Mouse (Mus musculus) forebrain, embryonic 14.5 days (tissue): ENCODE data around the gene Fbxl20. TPM values are rescaled to one million over a fixed set of nuclear protein-coding genes. Genes with fewer than 3 reads are reported as not detected.
A peak's percentile ranks its signal among the peaks of the same experiment; 100 is the strongest.

Experiments
- ATAC-seq: fragments of 200-750 bp; cut with Nextera tagmentation; 2 replicates; pipeline ENCODE4 v1.8.0; 2017; ENCODE audit warnings: mild to moderate bottlenecking, moderate library complexity
- DNase-seq: peaks from one replicate; pipeline ENCODE4 v3.0.0-alpha.2; 2015; ENCODE audit warnings: low spot score
- H3K27ac ChIP-seq: fragments of 300-500 bp; sonication (generic); 2 replicates; pipeline ENCODE4 v1.5.1; 2014; ENCODE audit warnings: low read depth, mild to moderate bottlenecking, control low read depth, low read length, moderate library complexity
- H3K27me3 ChIP-seq: fragments of 300-500 bp; sonication (generic); replicated peaks from 2 replicates; pipeline ENCODE4 v1.6.1; 2014; ENCODE audit warnings: low read length, control low read depth, mixed read lengths; ENCODE audit not compliant: control insufficient read depth, insufficient read depth
- H3K36me3 ChIP-seq: fragments of 300-500 bp; sonication (generic); 2 replicates; pipeline ENCODE4 v1.6.1; 2014; ENCODE audit warnings: low read length, control low read depth; ENCODE audit not compliant: control insufficient read depth, insufficient read depth
- H3K4me1 ChIP-seq: fragments of 300-500 bp; sonication (generic); 2 replicates; pipeline ENCODE4 v1.6.1; 2014; ENCODE audit warnings: antibody characterized with exemption, low read length, control low read depth; ENCODE audit not compliant: control insufficient read depth, insufficient read depth
- H3K4me2 ChIP-seq: fragments of 300-500 bp; sonication (generic); 2 replicates; pipeline ENCODE4 v1.6.1; 2014; ENCODE audit warnings: mild to moderate bottlenecking, control low read depth, low read length
- H3K4me3 ChIP-seq: fragments of 300-500 bp; sonication (generic); 2 replicates; pipeline ENCODE4 v1.5.1; 2014; ENCODE audit warnings: low read depth, low read length, control low read depth
- H3K9ac ChIP-seq: fragments of 300-500 bp; sonication (generic); 2 replicates; pipeline ENCODE4 v1.6.1; 2014; ENCODE audit warnings: mild to moderate bottlenecking, low read length, control low read depth, moderate library complexity
- H3K9me3 ChIP-seq: fragments of 300-500 bp; sonication (generic); replicated peaks from 2 replicates; pipeline ENCODE4 v1.6.1; 2016; ENCODE audit warnings: low read length, control low read depth, mixed read lengths; ENCODE audit not compliant: control insufficient read depth
- WGBS: fragments of 180-500 bp; shearing (Covaris S2); extraction: QIAGEN DNeasy Blood & Tissue Kit; methylation state at CpG from one replicate; pipeline ENCODE4 v1.1.7; 2014; 5-methylcytosine and 5-hydroxymethylcytosine counted together
- polyA plus RNA-seq: library from polyadenylated mRNA; unstranded; fragments of >200 nt; fragmentation: Nextera tagmentation; extraction: Ambion mirVana; gene quantifications from 2 replicates; pipeline ENCODE4 v1.2.1, GENCODE M21; 2014

The Fbxl20 gene
- polyA plus RNA-seq, 1 experiment from 2014 or later = 23.0 TPM

- no peak for ATAC-seq
- peaks cover 56% of the 10 kb centered on the region for H3K36me3 ChIP-seq
- H3K27me3 ChIP-seq = no peaks in the 10 kb centered on the region
- no peak overlapping the region for H3K4me3 ChIP-seq
- no peaks in the 10 kb centered on the region for H3K9me3 ChIP-seq
- no peak for DNase-seq
- 69% methylated on average over 4 of the region's 4 CpGs for WGBS
- H3K27ac ChIP-seq = no peak overlapping the region
- H3K9ac ChIP-seq = no peak overlapping the region
- H3K4me2 ChIP-seq = no peak overlapping the region
- H3K4me1 ChIP-seq = no peaks in the 10 kb centered on the region
Observed at GRCm38 (mm10) chr11:98113504-98113903, 36.7 kb downstream of the Fbxl20 start.

DNA sequence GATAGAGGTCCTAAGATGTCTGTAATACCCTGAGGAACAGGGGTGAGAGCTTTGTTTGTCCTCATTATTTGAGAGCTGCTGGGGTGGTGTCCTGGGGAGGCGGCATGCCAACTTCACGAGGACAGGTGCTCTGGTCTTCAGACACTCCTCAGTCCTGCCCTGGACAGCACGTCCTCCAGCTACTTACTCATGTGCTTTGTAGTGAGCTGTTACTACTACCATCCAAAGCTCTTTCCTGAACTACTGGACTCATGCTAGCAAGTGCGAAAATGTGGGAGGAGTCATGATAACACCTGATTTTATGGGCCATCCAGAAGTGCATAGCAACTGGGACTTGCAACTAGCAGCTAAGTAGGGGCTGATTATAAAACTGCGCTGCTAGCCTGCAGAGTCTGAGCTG lies 40.5 kb downstream of the Fbxl20 start:
- no peak overlapping the region for H3K4me2 ChIP-seq
- peaks cover 73% of the 10 kb centered on the region for H3K36me3 ChIP-seq
- no peaks in the 10 kb centered on the region for H3K9me3 ChIP-seq
- ATAC-seq (no peak), DNase-seq (no peak)
- H3K4me1 ChIP-seq = no peaks in the 10 kb centered on the region
- H3K9ac ChIP-seq = no peak overlapping the region
- no peak overlapping the region for H3K27ac ChIP-seq
- H3K27me3 ChIP-seq = no peaks in the 10 kb centered on the region
- no peak overlapping the region for H3K4me3 ChIP-seq
- WGBS = 89% methylated on average over 5 of the region's 5 CpGs

DNA sequence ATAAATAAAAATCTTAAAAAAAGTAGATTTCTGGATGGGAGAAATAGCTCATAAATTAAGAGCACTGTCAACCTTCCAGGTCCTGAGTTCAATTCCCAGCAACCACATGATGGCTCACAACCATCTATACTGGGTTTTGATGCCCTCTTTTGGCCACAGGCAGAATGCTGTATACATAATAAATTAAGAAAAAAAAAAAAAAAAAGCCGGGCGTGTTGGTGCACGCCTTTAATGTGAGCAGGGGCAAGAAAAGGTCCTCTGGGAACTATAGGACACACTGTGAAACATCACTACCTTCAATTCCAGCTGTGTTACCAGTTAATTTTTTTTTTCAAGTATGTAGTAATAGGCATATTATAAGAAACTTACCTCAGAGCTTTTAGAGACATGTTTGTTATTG lies 48.9 kb downstream of the Fbxl20 start:
- H3K27ac ChIP-seq = no peak overlapping the region
- DNase-seq (no peak), ATAC-seq (no peak)
- H3K9ac ChIP-seq = no peak overlapping the region
- H3K4me3 ChIP-seq = no peak overlapping the region
- no peak overlapping the region for H3K4me2 ChIP-seq
- H3K36me3 ChIP-seq = peaks cover 75% of the 10 kb centered on the region
- 89% methylated on average over 3 of the region's 3 CpGs for WGBS
- H3K27me3 ChIP-seq = no peaks in the 10 kb centered on the region
- no peaks in the 10 kb centered on the region for H3K4me1 ChIP-seq
- no peaks in the 10 kb centered on the region for H3K9me3 ChIP-seq

DNA sequence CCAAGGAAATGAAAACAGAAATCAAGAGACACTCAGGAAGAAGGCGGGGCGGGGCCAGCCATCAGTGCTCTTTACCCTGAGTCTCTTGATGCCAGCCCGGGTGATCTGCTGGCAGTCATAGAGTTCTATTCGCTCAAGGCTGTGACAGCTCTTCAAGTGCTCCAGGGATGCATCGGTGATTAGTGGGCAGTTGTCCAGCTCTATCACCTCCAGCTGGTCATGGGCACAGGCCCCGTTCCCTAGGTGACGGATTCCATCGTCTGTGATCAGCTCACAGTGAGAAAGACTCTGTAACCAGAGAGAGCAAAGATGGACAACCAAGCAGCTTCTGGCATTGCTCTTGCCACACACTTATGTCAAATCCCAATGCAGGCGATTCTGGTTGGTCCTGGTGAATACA lies 59.6 kb downstream of the Fbxl20 start:
- Histone ChIP-seq H3K9me3 (no peaks in the 10 kb centered on the region), H3K27me3 (no peaks in the 10 kb centered on the region), H3K4me2 (no peak overlapping the region), H3K27ac (no peak overlapping the region), H3K9ac (no peak overlapping the region), H3K4me3 (no peak overlapping the region), H3K4me1 (no peaks in the 10 kb centered on the region), H3K36me3 (peaks cover 71% of the 10 kb centered on the region)
- 90% methylated on average over 9 of the region's 9 CpGs for WGBS
- ATAC-seq = no peak
- DNase-seq = no peak

DNA sequence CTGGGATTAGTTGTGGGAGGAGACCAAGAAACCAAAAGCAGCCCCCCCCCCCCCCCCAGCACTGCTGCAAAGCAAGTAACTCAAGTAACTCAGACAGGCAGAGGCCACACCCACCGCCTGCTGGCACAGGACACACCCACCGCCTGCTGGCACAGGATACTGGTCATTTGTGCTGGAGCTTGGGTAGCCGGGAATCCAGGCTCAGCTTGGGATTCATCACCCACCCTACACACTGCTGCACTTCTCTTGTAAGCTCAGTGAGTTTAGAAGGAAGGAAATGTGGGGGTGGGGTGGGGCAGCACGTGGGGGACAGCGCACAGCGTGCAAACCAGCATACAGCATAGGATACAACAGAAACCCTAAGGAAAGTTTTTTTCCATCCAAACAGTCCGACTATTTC lies 62.0 kb downstream of the Fbxl20 start:
- H3K36me3 ChIP-seq = peaks cover 62% of the 10 kb centered on the region
- H3K9ac ChIP-seq = no peak overlapping the region
- no peaks in the 10 kb centered on the region for H3K27me3 ChIP-seq
- no peak overlapping the region for H3K4me2 ChIP-seq
- H3K4me1 ChIP-seq = no peaks in the 10 kb centered on the region
- DNase-seq (peak; percentile 41), ATAC-seq (no peak)
- WGBS = 47% methylated on average over 7 of the region's 7 CpGs
- no peak overlapping the region for H3K27ac ChIP-seq
- H3K9me3 ChIP-seq = no peaks in the 10 kb centered on the region
- no peak overlapping the region for H3K4me3 ChIP-seq

GRCm38 (mm10) chr11:98086574-98086973 lies 63.6 kb downstream of the Fbxl20 start:
- no peaks in the 10 kb centered on the region for H3K9me3 ChIP-seq
- no peak for ATAC-seq
- H3K27me3 ChIP-seq = no peaks in the 10 kb centered on the region
- DNase-seq = no peak
- H3K4me3 ChIP-seq = no peak overlapping the region
- H3K9ac ChIP-seq = no peak overlapping the region
- no peak overlapping the region for H3K27ac ChIP-seq
- 63% methylated on average over 7 of the region's 7 CpGs for WGBS
- H3K4me2 ChIP-seq = no peak overlapping the region
- H3K36me3 ChIP-seq = peaks cover 54% of the 10 kb centered on the region
- H3K4me1 ChIP-seq = no peaks in the 10 kb centered on the region

DNA sequence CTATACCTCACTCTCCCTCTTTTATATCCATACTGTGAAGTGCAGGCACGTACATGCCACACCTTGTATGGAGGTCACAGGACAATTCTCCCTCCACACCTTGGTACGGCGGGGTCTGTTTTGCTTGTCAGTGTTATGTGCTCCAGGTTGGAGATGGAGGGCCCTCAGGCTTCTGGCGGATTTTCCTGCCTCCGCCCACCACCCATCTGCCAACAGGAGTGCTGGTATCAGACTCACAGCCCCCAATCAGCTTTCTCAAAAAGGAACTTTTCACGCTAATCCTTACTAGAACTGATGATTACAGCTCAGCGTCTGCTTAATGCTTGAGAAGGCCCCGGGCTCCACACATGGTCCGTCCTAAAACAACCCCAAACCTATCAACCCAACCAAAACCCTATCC lies 64.1 kb downstream of the Fbxl20 start:
- Histone ChIP-seq H3K9me3 (no peaks in the 10 kb centered on the region), H3K36me3 (peaks cover 50% of the 10 kb centered on the region), H3K27me3 (no peaks in the 10 kb centered on the region), H3K4me1 (no peaks in the 10 kb centered on the region), H3K4me3 (no peak overlapping the region), H3K9ac (no peak overlapping the region), H3K27ac (no peak overlapping the region), H3K4me2 (no peak overlapping the region)
- DNase-seq (no peak), ATAC-seq (no peak)
- 92% methylated on average over 9 of the region's 9 CpGs for WGBS

- Histone ChIP-seq H3K27ac (no peak overlapping the region), H3K9me3 (no peaks in the 10 kb centered on the region), H3K4me2 (no peak overlapping the region), H3K36me3 (peaks cover 24% of the 10 kb centered on the region), H3K4me3 (no peak overlapping the region), H3K27me3 (no peaks in the 10 kb centered on the region), H3K9ac (no peak overlapping the region), H3K4me1 (no peaks in the 10 kb centered on the region)
- 92% methylated on average over 7 of the region's 7 CpGs for WGBS
- no peak for ATAC-seq
- DNase-seq = no peak
Observed at GRCm38 (mm10) chr11:98082745-98083144, 67.5 kb downstream of the Fbxl20 start.

- Histone ChIP-seq H3K27ac (no peak overlapping the region), H3K9me3 (no peaks in the 10 kb centered on the region), H3K36me3 (peaks cover 14% of the 10 kb centered on the region; the same call in 1 of the 2 replicates), H3K4me1 (no peaks in the 10 kb centered on the region), H3K4me3 (no peak overlapping the region), H3K9ac (no peak overlapping the region), H3K27me3 (no peaks in the 10 kb centered on the region), H3K4me2 (no peak overlapping the region)
- 93% methylated on average over 6 of the region's 6 CpGs for WGBS
- DNase-seq (no peak), ATAC-seq (no peak)
Observed at GRCm38 (mm10) chr11:98080450-98080849, 69.8 kb downstream of the Fbxl20 start.
